ENCODE assay signal across 7 mouse cellular contexts in genomic region chr11:100738749-100739148, GRCm38 (mm10). TPM values are rescaled to one million over a fixed set of nuclear protein-coding genes. Genes with fewer than 3 reads are reported as not detected.
DNase-seq lines count a peak whose midpoint lies in the region; ATAC-seq and TF ChIP-seq lines count a peak whose summit lies in the region.

No protein-coding gene starts in this region.

- no peaks in the 10 kb centered on the region for H3K9me3 ChIP-seq in lung, embryonic 15.5 days
- H3K9me3 ChIP-seq in forebrain, embryonic 11.5 days (ENCODE audit: control insufficient read depth, low read length): no peaks in the 10 kb centered on the region
- H3K9me3 ChIP-seq in limb, embryonic 13.5 days: no peaks in the 10 kb centered on the region
- H3K9me3 ChIP-seq in stomach, embryonic 14.5 days (ENCODE audit: control insufficient read depth, low read depth, low read length): no peaks in the 10 kb centered on the region

- H3K4me3 ChIP-seq in lung, embryonic 15.5 days: peak overlapping the region; percentile 96
- no peak overlapping the region for H3K4me3 ChIP-seq in lung, adult 2 months (replicated peaks; ENCODE audit: extremely low read depth, low read depth, low read length)
- H3K4me3 ChIP-seq in forebrain, embryonic 11.5 days (ENCODE audit: low read depth, low read length): peak overlapping the region; percentile 98
- H3K4me3 ChIP-seq in limb, embryonic 13.5 days: peak overlapping the region; percentile 90
- H3K4me3 ChIP-seq in stomach, embryonic 14.5 days (ENCODE audit: low read depth, low read length): peak overlapping the region; percentile 99; the same call in 1 of the 2 replicates
- H3K4me3 ChIP-seq in kidney, adult 2 months (ENCODE audit: insufficient read depth, low read depth, low read length): no peak overlapping the region

- TF ChIP-seq CTCF in lung, adult 2 months (IDR thresholded peaks at IDR 0.05; ENCODE audit: insufficient read depth, low read length): no peak
- TF ChIP-seq CTCF in kidney, adult 2 months (conservative IDR thresholded peaks at IDR 0.05; ENCODE audit: insufficient read depth, insufficient read length, low read depth, low read length): no peak

- no peak overlapping the region for H3K27ac ChIP-seq in lung, embryonic 15.5 days
- H3K27ac ChIP-seq in forebrain, embryonic 11.5 days (ENCODE audit: low read depth, low read length): no peak overlapping the region
- H3K27ac ChIP-seq in limb, embryonic 13.5 days: no peak overlapping the region
- H3K27ac ChIP-seq in stomach, embryonic 14.5 days (ENCODE audit: low read length): no peak overlapping the region
- no peak overlapping the region for H3K27ac ChIP-seq in kidney, adult 2 months (ENCODE audit: insufficient read depth, low read depth, low read length)

- H3K4me1 ChIP-seq in lung, embryonic 15.5 days: peaks cover 20% of the 10 kb centered on the region
- H3K4me1 ChIP-seq in lung, adult 2 months (ENCODE audit: control insufficient read depth, insufficient read depth, low read length): peaks cover 18% of the 10 kb centered on the region
- no peaks in the 10 kb centered on the region; the same call in 1 of the 2 replicates for H3K4me1 ChIP-seq in forebrain, embryonic 11.5 days (replicated peaks; ENCODE audit: control insufficient read depth, insufficient read depth, low read length)
- H3K4me1 ChIP-seq in limb, embryonic 13.5 days: peaks cover 20% of the 10 kb centered on the region
- H3K4me1 ChIP-seq in stomach, embryonic 14.5 days (ENCODE audit: control insufficient read depth, insufficient read depth, low read length): peaks cover 13% of the 10 kb centered on the region
- H3K4me1 ChIP-seq in kidney, adult 2 months (ENCODE audit: control insufficient read depth, insufficient read depth, low read length): peaks cover 14% of the 10 kb centered on the region; the same call in 1 of the 2 replicates

- H3K9ac ChIP-seq in lung, embryonic 15.5 days: peak overlapping the region; percentile 43; the same call in 1 of the 2 replicates
- peak overlapping the region; percentile 84; the same call in 1 of the 2 replicates for H3K9ac ChIP-seq in forebrain, embryonic 11.5 days (ENCODE audit: low read length)
- peak overlapping the region; percentile 64 for H3K9ac ChIP-seq in limb, embryonic 13.5 days
- no peak overlapping the region for H3K9ac ChIP-seq in stomach, embryonic 14.5 days (replicated peaks; ENCODE audit: low read depth, low read length)

- H3K27me3 ChIP-seq in lung, embryonic 15.5 days: no peaks in the 10 kb centered on the region
- no peaks in the 10 kb centered on the region for H3K27me3 ChIP-seq in forebrain, embryonic 11.5 days (ENCODE audit: control insufficient read depth, insufficient read depth, low read length)
- peaks cover 5% of the 10 kb centered on the region; the same call in 1 of the 2 replicates for H3K27me3 ChIP-seq in limb, embryonic 13.5 days
- H3K27me3 ChIP-seq in stomach, embryonic 14.5 days (ENCODE audit: control insufficient read depth, insufficient read depth, low read length): no peaks in the 10 kb centered on the region
- no peaks in the 10 kb centered on the region for H3K27me3 ChIP-seq in kidney, adult 2 months (replicated peaks; ENCODE audit: control insufficient read depth, insufficient read depth, low read length)

- WGBS in lung, embryonic 15.5 days: 18% methylated on average over 5 of the region's 5 CpGs
- WGBS in lung, adult 2 months: 25% methylated on average over 5 of the region's 5 CpGs
- WGBS in forebrain, embryonic 11.5 days: 22% methylated on average over 5 of the region's 5 CpGs
- WGBS in limb, embryonic 13.5 days: 27% methylated on average over 5 of the region's 5 CpGs
- WGBS in stomach, embryonic 14.5 days: 19% methylated on average over 5 of the region's 5 CpGs
- WGBS in kidney, adult 2 months: 17% methylated on average over 5 of the region's 5 CpGs

- H3K36me3 ChIP-seq in lung, embryonic 15.5 days: no peaks in the 10 kb centered on the region
- no peaks in the 10 kb centered on the region for H3K36me3 ChIP-seq in forebrain, embryonic 11.5 days (ENCODE audit: control insufficient read depth, insufficient read depth, low read length)
- 0 out of 2 replicates have a peak, but pooled peaks cover 6% of the 10 kb centered on the region for H3K36me3 ChIP-seq in limb, embryonic 13.5 days
- no peaks in the 10 kb centered on the region for H3K36me3 ChIP-seq in stomach, embryonic 14.5 days (ENCODE audit: control insufficient read depth, insufficient read depth, low read length)
- no peaks in the 10 kb centered on the region for H3K36me3 ChIP-seq in kidney, adult 2 months (ENCODE audit: control insufficient read depth, insufficient read depth, low read length)

- DNase-seq in lung, adult 2 months: no peak
- DNase-seq in forebrain, embryonic 11.5 days (ENCODE audit: low spot score): no peak
- DNase-seq in spleen, postnatal 36 days (ENCODE audit: low spot score in 2 of 2): no peak
- no peak for DNase-seq in kidney, adult 2 months

- ATAC-seq in lung, embryonic 15.5 days (ENCODE audit: borderline replicate concordance, extremely low read depth, low FRiP score, low TSS enrichment): no peak
- no peak for ATAC-seq in forebrain, embryonic 11.5 days (replicated peaks; ENCODE audit: low FRiP score)
- ATAC-seq in limb, embryonic 13.5 days (ENCODE audit: low FRiP score, low read depth): no peak
- no peak for ATAC-seq in stomach, embryonic 14.5 days (ENCODE audit: insufficient number of reproducible peaks, insufficient read depth, low FRiP score, low read depth)

- peak overlapping the region; percentile 74 for H3K4me2 ChIP-seq in lung, embryonic 15.5 days
- H3K4me2 ChIP-seq in forebrain, embryonic 11.5 days (ENCODE audit: low read depth, low read length, severe bottlenecking): peak overlapping the region; percentile 51
- H3K4me2 ChIP-seq in limb, embryonic 13.5 days (replicated peaks): peak overlapping the region; percentile 66
- peak overlapping the region; percentile 53 for H3K4me2 ChIP-seq in stomach, embryonic 14.5 days (replicated peaks; ENCODE audit: low read depth, low read length)

- TF ChIP-seq POLR2A in lung, adult 2 months (IDR thresholded peaks at IDR 0.05; ENCODE audit: borderline replicate concordance, extremely low read depth, low read depth, low read length): no peak
- no peak for TF ChIP-seq POLR2A in kidney, adult 2 months (IDR thresholded peaks at IDR 0.05; ENCODE audit: low read depth, low read length)

RNA-seq across cellular contexts. Expression of gene Rab5c, which starts 0.7 kb away (rescaled TPM):
- polyA plus RNA-seq in lung, embryonic 15.5 days (2015; fragmentation: Nextera tagmentation; extraction: Ambion mirVana): 24.4 and 26.0 TPM in 2 replicates
- 235 and 252 TPM in 2 replicates for polyA plus RNA-seq in lung, adult 2 months (2012; rRNA removed)
- 39.4 and 50.5 TPM in 2 replicates for polyA plus RNA-seq in forebrain, embryonic 11.5 days (2014; fragmentation: Nextera tagmentation; extraction: Ambion mirVana)
- 23.2 and 24.5 TPM in 2 replicates for polyA plus RNA-seq in limb, embryonic 13.5 days (2015; fragmentation: Nextera tagmentation; extraction: Ambion mirVana)
- polyA plus RNA-seq in stomach, embryonic 14.5 days (2014; fragmentation: Nextera tagmentation; extraction: Ambion mirVana): 55.5 and 65.7 TPM in 2 replicates
- polyA plus RNA-seq in kidney, adult 2 months (2012; rRNA removed): 445 and 472 TPM in 2 replicates

RNA-seq across cellular contexts. Expression of gene Kcnh4, which starts 21.0 kb away (rescaled TPM):
- polyA plus RNA-seq in lung, embryonic 15.5 days (2015; fragmentation: Nextera tagmentation; extraction: Ambion mirVana): 0.04 TPM in 1 of 2 replicates, not detected in the other
- 1.1 and 1.8 TPM in 2 replicates for polyA plus RNA-seq in lung, adult 2 months (2012; rRNA removed)
- polyA plus RNA-seq in forebrain, embryonic 11.5 days (2014; fragmentation: Nextera tagmentation; extraction: Ambion mirVana): 2.7 and 3.1 TPM in 2 replicates
- not detected in 2 replicates for polyA plus RNA-seq in limb, embryonic 13.5 days (2015; fragmentation: Nextera tagmentation; extraction: Ambion mirVana)
- polyA plus RNA-seq in stomach, embryonic 14.5 days (2014; fragmentation: Nextera tagmentation; extraction: Ambion mirVana): 0.25 and 0.48 TPM in 2 replicates
- polyA plus RNA-seq in kidney, adult 2 months (2012; rRNA removed): 0.04 and 0.08 TPM in 2 replicates

RNA-seq across cellular contexts. Expression of gene Hcrt, which starts 24.0 kb away (rescaled TPM):
- not detected in 2 replicates for polyA plus RNA-seq in lung, embryonic 15.5 days (2015; fragmentation: Nextera tagmentation; extraction: Ambion mirVana)
- not detected in 2 replicates for polyA plus RNA-seq in lung, adult 2 months (2012; rRNA removed)
- polyA plus RNA-seq in forebrain, embryonic 11.5 days (2014; fragmentation: Nextera tagmentation; extraction: Ambion mirVana): not detected in 2 replicates
- not detected in 2 replicates for polyA plus RNA-seq in limb, embryonic 13.5 days (2015; fragmentation: Nextera tagmentation; extraction: Ambion mirVana)
- not detected in 2 replicates for polyA plus RNA-seq in stomach, embryonic 14.5 days (2014; fragmentation: Nextera tagmentation; extraction: Ambion mirVana)
- not detected in 2 replicates for polyA plus RNA-seq in kidney, adult 2 months (2012; rRNA removed)

RNA-seq across cellular contexts. Expression of gene Hspb9, which starts 25.1 kb away (rescaled TPM):
- polyA plus RNA-seq in lung, embryonic 15.5 days (2015; fragmentation: Nextera tagmentation; extraction: Ambion mirVana): 0.23 and 0.32 TPM in 2 replicates
- polyA plus RNA-seq in lung, adult 2 months (2012; rRNA removed): 0.36 TPM in 1 of 2 replicates, not detected in the other
- polyA plus RNA-seq in forebrain, embryonic 11.5 days (2014; fragmentation: Nextera tagmentation; extraction: Ambion mirVana): 0.36 and 0.45 TPM in 2 replicates
- polyA plus RNA-seq in limb, embryonic 13.5 days (2015; fragmentation: Nextera tagmentation; extraction: Ambion mirVana): 0.46 TPM in 1 of 2 replicates, not detected in the other
- 0.41 and 0.56 TPM in 2 replicates for polyA plus RNA-seq in stomach, embryonic 14.5 days (2014; fragmentation: Nextera tagmentation; extraction: Ambion mirVana)
- polyA plus RNA-seq in kidney, adult 2 months (2012; rRNA removed): 0.48 and 0.49 TPM in 2 replicates

RNA-seq across cellular contexts. Expression of gene Kat2a, which starts 26.5 kb away (rescaled TPM):
- 52.9 and 56.1 TPM in 2 replicates for polyA plus RNA-seq in lung, embryonic 15.5 days (2015; fragmentation: Nextera tagmentation; extraction: Ambion mirVana)
- polyA plus RNA-seq in lung, adult 2 months (2012; rRNA removed): 27.3 and 28.2 TPM in 2 replicates
- 80.7 and 82.0 TPM in 2 replicates for polyA plus RNA-seq in forebrain, embryonic 11.5 days (2014; fragmentation: Nextera tagmentation; extraction: Ambion mirVana)
- polyA plus RNA-seq in limb, embryonic 13.5 days (2015; fragmentation: Nextera tagmentation; extraction: Ambion mirVana): 53.6 and 53.8 TPM in 2 replicates
- polyA plus RNA-seq in stomach, embryonic 14.5 days (2014; fragmentation: Nextera tagmentation; extraction: Ambion mirVana): 50.7 and 51.7 TPM in 2 replicates
- 25.9 and 29.0 TPM in 2 replicates for polyA plus RNA-seq in kidney, adult 2 months (2012; rRNA removed)

Comparison
In these comparisons a context has a peak if more than half of its experiments do, and no peak if none do; other contexts are left out.
1. H3K4me3 ChIP-seq: peak in lung, embryonic 15.5 days (single experiment), forebrain, embryonic 11.5 days (single experiment), limb, embryonic 13.5 days (single experiment) and stomach, embryonic 14.5 days (single experiment); none in lung, adult 2 months (single experiment) and kidney, adult 2 months (single experiment).
2. Peak in every context shown above with its lines, with median percentiles within 50 percentile points of each other: H3K4me2 ChIP-seq.